Mouse (Mus musculus) brown adipose tissue, adult 24 weeks (tissue): ENCODE results near the gene Rcan3. TPM values are rescaled to one million over a fixed set of nuclear protein-coding genes. Genes with fewer than 3 reads are reported as not detected.

Source experiments
- polyA plus RNA-seq: library from polyadenylated mRNA; stranded (reverse); fragments of >200 nt; gene quantifications from 2 replicates; pipeline ENCODE4 v1.2.4, GENCODE M21; 2012; ENCODE audit not compliant: missing spikeins, insufficient read depth, insufficient read length

Gene Rcan3
- polyA plus RNA-seq, 1 experiment: 10.8 TPM

Other genes with a start within 250 kb of the Rcan3 start
- gene Clic4, start 161.0 kb downstream of the Rcan3 start, polyA plus RNA-seq: 112 and 125 TPM in 2 replicates
- gene Srrm1, start 80.5 kb downstream of the Rcan3 start, polyA plus RNA-seq: 32.7 and 42.7 TPM in 2 replicates
- 0.71 TPM in 1 of 2 replicates, not detected in the other for gene Ncmap, start 35.6 kb downstream of the Rcan3 start, polyA plus RNA-seq
- 0.52 TPM in 1 of 2 replicates, not detected in the other for gene Stpg1, start 60.9 kb upstream of the Rcan3 start, polyA plus RNA-seq
- gene Nipal3, start 61.2 kb upstream of the Rcan3 start, polyA plus RNA-seq: 6.5 and 8.5 TPM in 2 replicates
- not detected in 2 replicates for gene Grhl3, start 139.8 kb upstream of the Rcan3 start, polyA plus RNA-seq